Mouse (Mus musculus) thymus, adult 2 months (tissue): ENCODE data around the gene Uhrf1. TPM values are rescaled to one million over a fixed set of nuclear protein-coding genes. Genes with fewer than 3 reads are reported as not detected.

ENCODE experiments used
- DNase-seq: peaks from one replicate; pipeline ENCODE4 v3.0.0; 2021
- H3K27ac ChIP-seq: fragments of 200-500 bp; 2 replicates; pipeline ENCODE4 v1.5.1; 2012; ENCODE audit warnings: low read length, control low read depth; ENCODE audit not compliant: control insufficient read depth, insufficient read depth
- H3K27me3 ChIP-seq: fragments of 200-500 bp; 2 replicates; pipeline ENCODE4 v1.6.1; 2012; ENCODE audit warnings: mild to moderate bottlenecking, low read length, moderate library complexity, mixed read lengths; ENCODE audit not compliant: control insufficient read depth, insufficient read depth
- H3K36me3 ChIP-seq: fragments of 200-500 bp; 2 replicates; pipeline ENCODE4 v1.6.1; 2012; ENCODE audit warnings: mild to moderate bottlenecking, low read length, moderate library complexity; ENCODE audit not compliant: control insufficient read depth, insufficient read depth
- H3K4me1 ChIP-seq: fragments of 200-500 bp; replicated peaks from 2 replicates; pipeline ENCODE4 v1.6.1; 2012; ENCODE audit warnings: low read length; ENCODE audit not compliant: control insufficient read depth, insufficient read depth
- H3K4me3 ChIP-seq: fragments of 200-500 bp; 2 replicates; pipeline ENCODE4 v1.5.1; 2012; ENCODE audit warnings: mild to moderate bottlenecking, low read length, control low read depth, moderate library complexity; ENCODE audit not compliant: control insufficient read depth, insufficient read depth
- CTCF ChIP-seq: fragments of 200-500 bp; IDR thresholded peaks from 2 replicates; pipeline ENCODE4 v1.5.1; 2012; ENCODE audit warnings: mild to moderate bottlenecking, control low read depth, low read length, moderate library complexity, borderline replicate concordance; ENCODE audit not compliant: control insufficient read depth, poor library complexity, insufficient read depth; ENCODE audit errors: extremely low read depth
- POLR2A ChIP-seq: fragments of 200-500 bp; IDR thresholded peaks from 2 replicates; pipeline ENCODE4 v1.6.1; 2012; ENCODE audit warnings: mild to moderate bottlenecking, low read length, control low read depth, moderate library complexity; ENCODE audit not compliant: control insufficient read depth, poor library complexity, insufficient read depth; ENCODE audit errors: extremely low read depth
- WGBS: fragments of 180-500 bp; shearing (Covaris S2); methylation state at CpG from one replicate; pipeline ENCODE4 v1.1.7; 2018; 5-methylcytosine and 5-hydroxymethylcytosine counted together
- polyA plus RNA-seq: library from polyadenylated mRNA; depleted of rRNA; stranded (reverse); fragments of >200 nt; gene quantifications from 2 replicates; pipeline ENCODE4 v1.2.3, GENCODE M21; 2012

The Uhrf1 gene
- polyA plus RNA-seq, 1 experiment = 154 TPM

DNA sequence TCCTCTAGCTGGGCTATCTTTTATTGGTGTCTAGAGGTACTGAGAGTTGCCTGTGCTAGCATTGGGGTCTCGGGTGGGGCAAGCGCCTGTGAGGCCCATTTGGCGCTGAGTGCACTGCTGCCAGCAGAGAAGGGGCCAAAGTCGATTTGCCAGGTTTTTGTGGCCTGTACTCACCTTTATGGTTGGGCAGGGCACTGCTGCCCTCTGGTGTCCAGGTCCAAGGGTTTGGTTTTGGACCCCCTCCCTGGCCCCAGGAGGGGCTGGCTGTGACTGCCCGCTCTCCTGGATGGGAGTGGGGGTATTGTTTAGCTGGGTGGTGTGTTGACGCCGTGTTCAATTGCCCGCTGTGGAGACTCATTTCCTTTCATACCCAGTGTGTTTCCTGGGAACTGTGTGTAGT lies 2.7 kb downstream of the Uhrf1 start:
- WGBS = 74% methylated on average over 8 of the region's 8 CpGs
- Histone ChIP-seq H3K36me3 (peaks cover 25% of the 10 kb centered on the region), H3K4me3 (0 out of 2 replicates have a peak overlapping the region, but pooled peaks have one; percentile 7), H3K27ac (no peak overlapping the region), H3K4me1 (peaks cover 28% of the 10 kb centered on the region), H3K27me3 (no peaks in the 10 kb centered on the region)
- TF ChIP-seq CTCF (peak; percentile 38; the same call in 1 of the 2 replicates), POLR2A (no peak)
- DNase-seq = peak; percentile 49

DNA sequence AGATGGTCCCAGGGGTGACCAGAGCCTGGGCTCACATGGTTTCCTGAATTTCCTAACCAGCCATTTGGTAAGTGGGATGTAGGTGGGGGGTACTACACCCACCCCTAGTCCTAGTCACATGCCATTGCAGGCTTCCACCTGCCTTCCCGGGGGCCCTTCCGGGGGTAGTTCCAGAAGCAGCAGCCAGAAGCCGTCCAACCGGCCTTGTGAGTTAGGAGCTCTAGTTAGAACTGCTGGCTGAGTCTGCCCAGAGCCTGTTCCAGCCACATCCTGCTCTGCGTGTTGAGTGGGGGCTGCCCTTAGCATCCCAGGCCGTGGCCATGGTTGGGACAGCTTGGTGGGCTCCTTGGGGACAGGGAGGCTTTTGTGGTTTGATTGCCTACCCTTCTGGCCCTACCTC lies 5.0 kb downstream of the Uhrf1 start:
- H3K36me3 ChIP-seq = peaks cover 40% of the 10 kb centered on the region
- DNase-seq = no peak
- H3K27me3 ChIP-seq = no peaks in the 10 kb centered on the region
- peaks cover 20% of the 10 kb centered on the region for H3K4me1 ChIP-seq
- WGBS = 71% methylated on average over 6 of the region's 6 CpGs
- TF ChIP-seq POLR2A = no peak
- no peak for TF ChIP-seq CTCF
- H3K27ac ChIP-seq = no peak overlapping the region
- no peak overlapping the region for H3K4me3 ChIP-seq

DNA sequence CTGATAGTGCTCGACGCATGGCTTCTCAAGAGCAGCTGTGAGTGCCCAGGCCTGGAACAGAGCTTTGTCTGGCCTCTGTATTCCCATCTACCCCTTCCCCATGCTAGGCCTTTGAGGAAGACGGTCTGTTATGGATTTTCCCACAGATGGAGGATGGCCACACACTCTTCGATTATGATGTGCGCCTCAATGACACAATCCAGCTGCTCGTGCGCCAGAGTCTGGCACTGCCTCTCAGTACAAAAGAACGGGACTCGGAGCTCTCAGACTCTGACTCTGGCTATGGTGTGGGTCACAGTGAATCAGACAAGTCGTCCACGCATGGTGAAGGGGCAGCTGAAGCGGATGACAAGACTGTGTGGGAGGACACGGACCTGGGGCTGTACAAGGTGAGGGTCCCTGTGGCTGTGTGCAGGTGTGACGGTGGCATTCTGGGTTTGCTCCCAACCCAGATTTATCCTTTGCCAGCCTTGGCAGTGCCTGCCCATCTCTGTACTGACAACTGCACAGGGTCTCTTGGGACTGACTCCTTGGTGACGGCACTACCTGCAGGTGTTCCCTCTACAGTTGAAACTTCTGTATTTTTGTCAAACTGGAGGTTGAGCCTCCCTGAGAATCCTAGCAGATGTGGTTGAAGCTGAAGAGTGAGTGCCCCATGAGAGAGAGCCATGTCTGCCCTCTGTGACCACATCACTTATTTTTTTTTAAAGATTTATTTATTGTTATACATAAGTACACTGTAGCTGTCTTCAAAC lies 6.2 kb downstream of the Uhrf1 start:
- Histone ChIP-seq H3K27me3 (no peaks in the 10 kb centered on the region), H3K4me3 (no peak overlapping the region), H3K36me3 (peaks cover 53% of the 10 kb centered on the region), H3K4me1 (peaks cover 19% of the 10 kb centered on the region), H3K27ac (no peak overlapping the region)
- no peak for DNase-seq
- WGBS = 84% methylated on average over 15 of the region's 15 CpGs
- TF ChIP-seq CTCF (no peak), POLR2A (no peak)

DNA sequence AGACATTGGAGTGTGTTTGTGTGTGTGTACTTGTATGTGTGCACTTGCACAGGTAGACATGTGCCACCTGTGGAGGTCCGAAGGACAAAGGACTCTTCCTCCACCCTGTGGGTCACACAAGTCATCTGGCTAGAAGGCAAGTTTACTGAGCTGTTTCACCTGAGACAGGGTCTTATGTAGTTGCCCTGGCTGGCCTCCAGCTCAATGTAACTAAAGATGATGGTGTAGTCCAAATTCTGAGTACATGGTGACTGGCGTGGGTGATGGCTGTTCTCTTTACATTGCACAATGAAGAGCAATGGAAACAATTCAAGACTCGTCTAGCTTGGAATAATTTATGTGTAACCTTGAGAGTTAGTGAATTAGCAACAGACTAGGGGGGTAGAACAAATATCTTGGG lies 21.3 kb downstream of the Uhrf1 start:
- 88% methylated on average over 3 of the region's 3 CpGs for WGBS
- Histone ChIP-seq H3K27me3 (no peaks in the 10 kb centered on the region), H3K4me3 (no peak overlapping the region), H3K4me1 (peaks cover 25% of the 10 kb centered on the region), H3K27ac (no peak overlapping the region), H3K36me3 (peaks cover 6% of the 10 kb centered on the region; the same call in 1 of the 2 replicates)
- no peak for DNase-seq
- TF ChIP-seq POLR2A (no peak), CTCF (no peak)

DNA sequence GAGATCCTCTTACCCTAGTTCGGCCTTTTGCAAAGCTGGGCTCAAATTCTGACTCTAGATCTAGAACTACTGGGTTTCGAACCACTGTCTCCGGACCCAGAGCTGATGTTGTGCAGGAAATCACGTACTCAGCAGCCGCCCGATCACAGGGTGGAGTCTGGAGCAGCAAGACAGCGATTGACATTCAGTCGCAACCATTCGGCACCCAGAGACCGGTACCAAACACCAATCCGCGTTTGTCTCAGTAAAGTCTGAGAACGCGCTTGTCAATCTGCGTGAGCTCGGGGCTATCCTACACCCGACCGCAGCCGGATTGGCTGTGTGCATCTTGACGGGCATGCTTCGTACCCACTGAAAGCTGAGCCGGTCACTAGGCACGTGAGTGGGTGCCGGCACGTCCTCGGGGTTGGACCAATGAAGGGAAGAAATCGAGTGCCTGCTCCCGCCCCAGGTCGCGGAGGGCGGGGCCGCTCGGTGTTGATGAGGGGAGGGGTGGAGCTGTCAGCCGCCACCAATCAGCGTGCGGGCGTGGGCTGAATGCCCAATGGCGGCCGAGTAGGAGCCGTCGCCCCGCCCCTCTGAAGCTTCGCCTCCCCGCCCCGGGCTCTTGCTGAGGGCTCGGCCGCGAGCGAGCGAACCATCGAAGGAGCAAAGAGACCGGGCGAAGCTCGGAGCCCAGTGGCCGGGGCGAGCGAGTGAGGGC lies 22.5 kb downstream of the Uhrf1 start, which contains the start of gene Kdm4b:
TSS of gene Kdm4b (plus strand) at position 613 of the 703 bp plus-strand sequence.
- no peaks in the 10 kb centered on the region for H3K27me3 ChIP-seq
- H3K4me1 ChIP-seq = peaks cover 32% of the 10 kb centered on the region
- peak within 1 kb of the TSS; percentile 65 for H3K4me3 ChIP-seq
- peak; percentile 98 for DNase-seq
- TF ChIP-seq CTCF (no peak), POLR2A (peak; percentile 71)
- H3K36me3 ChIP-seq = peaks cover 6% of the 10 kb centered on the region; the same call in 1 of the 2 replicates
- H3K27ac ChIP-seq = peak within 1 kb of the TSS; percentile 57
- under 1% methylated on average over 57 of the region's 57 CpGs for WGBS

DNA sequence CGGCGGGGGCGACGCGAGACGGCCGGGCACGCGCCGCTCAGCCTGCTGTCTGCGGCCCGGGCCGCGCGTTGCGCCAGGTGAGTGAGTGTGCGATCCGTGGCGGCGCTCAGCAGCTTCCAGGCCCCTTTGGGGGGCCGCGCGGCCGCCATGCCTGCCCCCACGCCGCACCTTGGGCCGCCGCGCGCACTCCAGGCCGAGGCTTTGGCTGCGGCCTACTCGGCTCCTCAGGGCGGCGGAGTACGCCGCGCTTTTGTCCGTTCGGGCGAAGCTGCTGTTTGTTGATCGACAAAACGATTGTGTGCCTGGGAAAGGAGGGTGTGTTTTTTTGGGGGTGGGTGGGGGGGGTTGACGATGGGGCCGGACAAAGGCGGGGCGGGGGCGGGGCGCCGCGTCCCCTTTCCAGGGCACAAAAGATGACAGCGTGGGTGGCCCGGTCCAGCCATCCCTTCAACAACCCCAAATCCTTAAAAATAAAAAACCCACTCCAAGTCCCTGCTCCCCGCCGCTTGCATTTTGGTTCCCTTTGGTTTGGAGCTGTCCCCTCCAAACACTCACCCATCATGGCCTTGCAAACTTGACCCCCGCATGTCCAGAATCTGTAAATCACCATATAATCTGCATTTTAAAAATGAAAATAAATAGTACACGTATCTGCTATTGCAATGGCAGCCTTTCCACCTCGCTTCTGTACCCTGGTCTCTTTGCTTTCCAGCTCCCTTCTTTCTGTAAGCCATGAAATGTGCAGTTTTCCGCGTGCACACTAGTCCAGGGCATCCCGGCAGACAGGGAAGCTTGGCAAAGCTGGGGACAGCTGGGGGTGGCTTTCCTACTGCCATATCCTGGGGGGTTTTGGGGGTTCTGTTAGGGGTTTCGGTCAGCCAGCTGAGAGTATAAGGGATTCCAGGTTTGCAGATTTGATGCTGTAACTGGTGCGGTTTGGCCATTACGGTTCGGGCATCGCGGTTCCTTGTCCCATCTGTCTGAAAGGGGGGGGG lies 23.3 kb downstream of the Uhrf1 start:
- Histone ChIP-seq H3K4me3 (peak overlapping the region; percentile 65), H3K4me1 (peaks cover 35% of the 10 kb centered on the region), H3K36me3 (peaks cover 4% of the 10 kb centered on the region; the same call in 1 of the 2 replicates), H3K27me3 (no peaks in the 10 kb centered on the region), H3K27ac (no peak overlapping the region)
- TF ChIP-seq CTCF (no peak), POLR2A (no peak; the same call in 1 of the 2 replicates)
- WGBS = 4% methylated on average over 67 of the region's 67 CpGs
- DNase-seq = no peak
